Mouse (Mus musculus) forebrain, embryonic 14.5 days (tissue): Measurements from ENCODE around the gene Pcdh11x. TPM values are rescaled to one million over a fixed set of nuclear protein-coding genes. Genes with fewer than 3 reads are reported as not detected.
"Not testable (repeated sequence)": the region's sequence is repeated elsewhere in the genome, so short reads cannot be mapped to it uniquely, and the experiment has no call there.

ENCODE experiments used
- ATAC-seq: fragments of 200-750 bp; cut with Nextera tagmentation; 2 replicates; pipeline ENCODE4 v1.8.0; 2017; ENCODE audit warnings: mild to moderate bottlenecking, moderate library complexity
- DNase-seq: peaks from one replicate; pipeline ENCODE4 v3.0.0-alpha.2; 2015; ENCODE audit warnings: low spot score
- H3K27ac ChIP-seq: fragments of 300-500 bp; sonication (generic); 2 replicates; pipeline ENCODE4 v1.5.1; 2014; ENCODE audit warnings: low read depth, mild to moderate bottlenecking, control low read depth, low read length, moderate library complexity
- H3K27me3 ChIP-seq: fragments of 300-500 bp; sonication (generic); replicated peaks from 2 replicates; pipeline ENCODE4 v1.6.1; 2014; ENCODE audit warnings: low read length, control low read depth, mixed read lengths; ENCODE audit not compliant: control insufficient read depth, insufficient read depth
- H3K36me3 ChIP-seq: fragments of 300-500 bp; sonication (generic); 2 replicates; pipeline ENCODE4 v1.6.1; 2014; ENCODE audit warnings: low read length, control low read depth; ENCODE audit not compliant: control insufficient read depth, insufficient read depth
- H3K4me1 ChIP-seq: fragments of 300-500 bp; sonication (generic); 2 replicates; pipeline ENCODE4 v1.6.1; 2014; ENCODE audit warnings: antibody characterized with exemption, low read length, control low read depth; ENCODE audit not compliant: control insufficient read depth, insufficient read depth
- H3K4me2 ChIP-seq: fragments of 300-500 bp; sonication (generic); 2 replicates; pipeline ENCODE4 v1.6.1; 2014; ENCODE audit warnings: mild to moderate bottlenecking, control low read depth, low read length
- H3K4me3 ChIP-seq: fragments of 300-500 bp; sonication (generic); 2 replicates; pipeline ENCODE4 v1.5.1; 2014; ENCODE audit warnings: low read depth, low read length, control low read depth
- H3K9ac ChIP-seq: fragments of 300-500 bp; sonication (generic); 2 replicates; pipeline ENCODE4 v1.6.1; 2014; ENCODE audit warnings: mild to moderate bottlenecking, low read length, control low read depth, moderate library complexity
- H3K9me3 ChIP-seq: fragments of 300-500 bp; sonication (generic); replicated peaks from 2 replicates; pipeline ENCODE4 v1.6.1; 2016; ENCODE audit warnings: low read length, control low read depth, mixed read lengths; ENCODE audit not compliant: control insufficient read depth
- WGBS: fragments of 180-500 bp; shearing (Covaris S2); extraction: QIAGEN DNeasy Blood & Tissue Kit; methylation state at CpG from one replicate; pipeline ENCODE4 v1.1.7; 2014; 5-methylcytosine and 5-hydroxymethylcytosine counted together
- polyA plus RNA-seq: library from polyadenylated mRNA; unstranded; fragments of >200 nt; fragmentation: Nextera tagmentation; extraction: Ambion mirVana; gene quantifications from 2 replicates; pipeline ENCODE4 v1.2.1, GENCODE M21; 2014

Gene Pcdh11x
- polyA plus RNA-seq, 1 experiment from 2014 or later, result 13.9 TPM

DNA sequence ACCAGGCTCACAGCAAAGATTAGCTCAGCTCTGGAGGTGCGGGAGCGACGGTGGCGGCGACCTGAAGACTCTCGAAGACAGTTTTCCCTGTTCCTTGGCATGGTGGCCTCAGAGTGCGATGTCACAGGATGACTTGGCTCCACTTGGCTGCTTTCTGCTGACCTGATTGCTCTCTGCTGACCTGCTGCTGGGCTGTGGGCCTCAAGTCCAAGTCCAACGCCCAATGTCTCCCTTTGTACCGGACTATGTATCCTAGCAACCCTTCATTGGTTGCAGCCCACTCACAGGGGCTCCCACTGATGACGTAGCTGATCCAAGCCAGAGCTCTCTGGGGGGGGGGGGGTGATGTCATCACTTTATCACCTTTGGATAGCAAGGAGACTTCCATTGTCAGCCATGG, 22.9 kb downstream of the Pcdh11x start, which contains the start of gene H2afb3:
Gene H2afb3, minus strand, starts transcription at position 101 of the 400 bp plus-strand sequence.
- 89% methylated on average over 9 of the region's 10 CpGs for WGBS
- not testable (repeated sequence) for H3K4me1 ChIP-seq, H3K27me3 ChIP-seq, ATAC-seq, H3K4me2 ChIP-seq, H3K36me3 ChIP-seq, H3K9me3 ChIP-seq, H3K9ac ChIP-seq, H3K27ac ChIP-seq, DNase-seq, H3K4me3 ChIP-seq

DNA sequence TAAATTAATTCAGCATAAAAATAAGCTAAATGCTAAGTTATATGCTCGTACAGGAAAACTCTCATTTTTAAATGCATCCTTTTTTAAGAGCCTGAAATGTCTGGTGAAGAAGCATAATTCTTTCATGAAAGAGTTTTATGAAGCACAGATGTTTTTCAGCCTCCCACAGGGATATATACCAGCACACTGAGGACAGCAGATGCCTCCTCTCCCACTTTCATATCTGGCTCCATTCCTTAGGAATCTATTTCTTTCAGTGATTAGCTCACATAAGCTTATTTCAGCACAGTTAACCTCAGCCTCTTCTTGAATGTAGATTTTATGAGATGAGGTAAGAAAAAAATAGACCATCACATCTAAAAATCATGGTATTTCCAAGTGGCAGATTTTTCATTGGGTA, 176.2 kb downstream of the Pcdh11x start:
- H3K4me1 ChIP-seq, result no peaks in the 10 kb centered on the region
- H3K9me3 ChIP-seq, result no peaks in the 10 kb centered on the region
- no peaks in the 10 kb centered on the region for H3K27me3 ChIP-seq
- no peaks in the 10 kb centered on the region for H3K36me3 ChIP-seq
- no peak overlapping the region for H3K4me3 ChIP-seq
- no peak overlapping the region for H3K27ac ChIP-seq
- H3K4me2 ChIP-seq, result no peak overlapping the region
- 83% methylated on average over 1 of the region's 1 CpGs for WGBS
- ATAC-seq (no peak), DNase-seq (no peak)
- H3K9ac ChIP-seq, result no peak overlapping the region

DNA sequence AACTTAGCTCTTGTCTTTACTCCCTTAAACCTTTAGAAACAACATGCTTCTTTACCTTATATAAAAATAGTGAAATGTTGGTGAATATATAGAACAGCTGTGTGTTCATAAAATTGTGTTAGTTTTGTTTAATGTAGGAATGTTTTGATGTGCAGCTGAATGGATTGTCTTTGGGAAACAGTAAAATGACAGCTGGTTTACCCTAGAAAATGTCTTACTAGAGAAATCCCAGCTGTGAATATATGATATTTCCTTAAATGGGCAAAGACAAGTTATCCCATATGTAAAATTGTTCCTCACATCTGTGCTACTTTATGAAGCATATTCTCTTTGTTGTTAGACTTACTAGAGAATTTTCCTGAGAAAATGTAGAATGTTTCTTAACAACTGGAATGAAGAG, 196.4 kb downstream of the Pcdh11x start:
- no peaks in the 10 kb centered on the region for H3K9me3 ChIP-seq
- H3K27me3 ChIP-seq, result no peaks in the 10 kb centered on the region
- H3K4me3 ChIP-seq, result no peak overlapping the region
- DNase-seq (no peak), ATAC-seq (no peak)
- H3K9ac ChIP-seq, result no peak overlapping the region
- no peak overlapping the region for H3K27ac ChIP-seq
- H3K4me2 ChIP-seq, result no peak overlapping the region
- H3K36me3 ChIP-seq, result no peaks in the 10 kb centered on the region
- H3K4me1 ChIP-seq, result no peaks in the 10 kb centered on the region

DNA sequence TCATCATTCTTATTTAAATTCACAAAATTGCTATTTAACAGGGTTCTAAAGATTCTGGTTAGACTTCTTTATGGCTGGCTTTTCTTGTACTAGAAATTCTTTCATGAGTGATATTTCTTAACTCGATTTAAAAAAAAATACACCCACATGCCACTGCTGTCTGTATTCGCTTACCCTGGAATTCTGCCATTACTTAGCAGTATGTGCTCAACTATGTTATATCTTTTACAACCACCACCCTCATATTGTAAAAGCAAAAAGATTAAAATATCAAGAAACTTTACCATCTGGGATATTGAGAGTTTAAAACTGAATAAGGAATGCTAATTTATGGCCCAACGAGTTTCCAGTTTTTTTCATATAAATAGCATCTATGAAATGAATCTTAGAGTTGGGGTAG, 234.9 kb downstream of the Pcdh11x start:
- DNase-seq, result no peak
- Histone ChIP-seq H3K27ac (no peak overlapping the region), H3K36me3 (no peaks in the 10 kb centered on the region), H3K4me1 (no peaks in the 10 kb centered on the region), H3K9me3 (no peaks in the 10 kb centered on the region), H3K4me2 (no peak overlapping the region), H3K27me3 (no peaks in the 10 kb centered on the region), H3K9ac (no peak overlapping the region), H3K4me3 (no peak overlapping the region)
- no peak for ATAC-seq
- 84% methylated on average over 3 of the region's 3 CpGs for WGBS

DNA sequence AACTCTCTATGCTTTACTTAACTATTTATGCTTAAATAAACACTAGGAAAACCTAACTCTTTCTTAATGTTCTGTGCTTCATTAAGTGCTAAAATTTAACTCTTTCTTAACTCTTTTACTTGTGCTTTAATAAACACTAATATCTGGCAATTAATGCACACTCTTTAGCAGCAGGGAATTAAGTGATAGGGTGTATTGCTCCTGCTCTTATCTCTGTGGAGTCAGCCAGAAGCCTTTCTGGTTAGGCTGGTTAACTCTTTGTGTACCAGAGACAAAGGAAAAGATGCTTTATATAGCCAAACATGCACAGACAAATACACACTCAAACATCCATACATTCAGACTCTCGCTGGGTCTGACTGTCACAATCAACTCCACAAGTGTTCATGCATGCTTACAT, 309.2 kb downstream of the Pcdh11x start:
- WGBS, result 78% methylated on average over 1 of the region's 1 CpGs

DNA sequence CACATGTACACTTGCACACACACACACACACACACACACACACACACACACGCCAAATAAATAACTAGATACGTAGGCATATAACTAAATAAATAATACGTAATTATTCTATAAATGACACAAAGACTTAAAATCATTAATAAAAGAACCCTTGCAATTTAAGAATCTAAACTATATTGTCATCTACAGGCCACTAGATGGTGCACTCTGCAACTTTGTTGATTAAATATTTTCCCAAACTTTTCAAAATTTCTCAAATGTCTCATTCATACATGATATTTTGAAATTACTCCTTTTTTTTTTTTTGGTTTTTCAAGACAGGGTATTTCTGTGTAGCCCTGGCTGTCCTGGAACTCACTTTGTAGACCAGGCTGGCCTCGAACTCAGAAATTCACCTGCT, 328.4 kb downstream of the Pcdh11x start:
- Histone ChIP-seq H3K4me1 (no peaks in the 10 kb centered on the region), H3K4me3 (no peak overlapping the region), H3K36me3 (no peaks in the 10 kb centered on the region), H3K27me3 (no peaks in the 10 kb centered on the region), H3K9ac (no peak overlapping the region), H3K9me3 (no peaks in the 10 kb centered on the region), H3K4me2 (no peak overlapping the region), H3K27ac (no peak overlapping the region)
- WGBS, result 58% methylated on average over 4 of the region's 4 CpGs
- ATAC-seq (no peak), DNase-seq (no peak)

More for the DNA sequence above, 309.2 kb downstream of the Pcdh11x start:
- Histone ChIP-seq H3K27me3 (no peaks in the 10 kb centered on the region), H3K9ac (no peak overlapping the region), H3K4me1 (no peaks in the 10 kb centered on the region), H3K4me2 (no peak overlapping the region), H3K27ac (no peak overlapping the region), H3K4me3 (no peak overlapping the region), H3K36me3 (no peaks in the 10 kb centered on the region), H3K9me3 (no peaks in the 10 kb centered on the region)
- DNase-seq, result no peak
- no peak for ATAC-seq

DNA sequence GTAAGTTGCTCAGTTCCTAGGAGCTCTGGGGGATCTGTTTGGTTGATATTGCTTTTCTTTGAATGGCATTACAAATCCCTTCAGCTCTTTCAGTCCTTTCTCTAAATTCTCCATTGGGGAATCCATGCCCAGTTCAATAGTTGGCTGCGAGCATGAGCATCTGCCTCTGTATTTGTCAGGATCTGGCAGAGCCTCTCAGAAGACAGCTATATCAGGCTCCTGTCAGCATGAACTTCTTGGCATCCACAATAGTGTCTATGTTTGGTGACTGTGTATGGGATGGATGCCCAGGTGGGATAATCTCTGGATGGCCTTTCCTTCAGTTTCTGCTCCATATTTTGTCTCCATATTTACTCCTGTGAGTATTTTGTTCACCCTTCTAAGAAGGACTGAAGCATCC, 380.2 kb downstream of the Pcdh11x start:
- WGBS, result 92% methylated on average over 1 of the region's 1 CpGs
- not testable (repeated sequence) for H3K9ac ChIP-seq, H3K36me3 ChIP-seq, H3K9me3 ChIP-seq, H3K4me1 ChIP-seq, H3K27me3 ChIP-seq, H3K4me3 ChIP-seq, DNase-seq, H3K4me2 ChIP-seq, H3K27ac ChIP-seq, ATAC-seq

DNA sequence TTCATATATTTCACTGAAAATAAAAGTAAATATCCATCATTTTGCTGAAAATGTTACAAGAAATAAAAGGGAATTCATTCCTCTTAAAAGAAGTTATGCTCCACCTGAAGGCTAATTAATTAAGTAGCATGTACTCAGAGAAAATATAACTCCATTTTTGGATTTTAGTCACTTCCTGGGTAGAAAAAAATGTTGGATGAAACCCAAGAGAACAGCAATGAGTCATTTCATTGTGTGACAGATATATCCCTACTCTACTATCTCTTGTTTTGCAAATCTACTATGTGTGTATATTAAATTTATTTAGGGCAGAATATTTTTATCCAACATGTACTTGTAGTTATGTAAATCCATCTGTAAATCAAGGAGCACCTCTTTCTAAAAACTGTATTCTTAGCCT, 444.1 kb downstream of the Pcdh11x start:
- DNase-seq (no peak), ATAC-seq (no peak)
- no peaks in the 10 kb centered on the region for H3K36me3 ChIP-seq
- H3K9ac ChIP-seq, result no peak overlapping the region
- no peak overlapping the region for H3K27ac ChIP-seq
- no peaks in the 10 kb centered on the region for H3K27me3 ChIP-seq
- no peak overlapping the region for H3K4me2 ChIP-seq
- H3K4me3 ChIP-seq, result no peak overlapping the region
- H3K4me1 ChIP-seq, result no peaks in the 10 kb centered on the region
- H3K9me3 ChIP-seq, result no peaks in the 10 kb centered on the region

DNA sequence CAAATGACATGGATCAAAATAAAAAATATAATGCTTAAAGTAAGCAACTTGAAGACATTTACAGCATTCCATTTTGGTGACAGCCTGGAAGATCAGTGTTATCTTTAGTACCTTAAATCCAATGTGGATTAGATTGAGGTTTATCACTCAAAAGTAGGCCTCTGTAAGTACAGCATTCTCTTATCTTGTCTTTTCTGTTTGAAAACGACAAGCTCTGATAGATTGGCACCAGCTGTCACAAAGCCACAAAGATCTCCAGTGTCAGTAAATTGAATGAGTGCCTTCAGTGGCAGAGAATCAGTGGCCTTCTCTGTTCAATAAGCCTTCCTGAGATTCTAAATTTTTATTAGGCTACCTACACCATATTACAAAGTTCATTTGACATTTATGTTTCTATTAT, 445.7 kb downstream of the Pcdh11x start:
- Histone ChIP-seq H3K4me1 (no peaks in the 10 kb centered on the region), H3K9ac (no peak overlapping the region), H3K9me3 (no peaks in the 10 kb centered on the region), H3K4me2 (no peak overlapping the region), H3K36me3 (no peaks in the 10 kb centered on the region), H3K4me3 (no peak overlapping the region), H3K27ac (no peak overlapping the region), H3K27me3 (no peaks in the 10 kb centered on the region)
- no peak for ATAC-seq
- 46% methylated on average over 1 of the region's 1 CpGs for WGBS
- DNase-seq, result no peak

DNA sequence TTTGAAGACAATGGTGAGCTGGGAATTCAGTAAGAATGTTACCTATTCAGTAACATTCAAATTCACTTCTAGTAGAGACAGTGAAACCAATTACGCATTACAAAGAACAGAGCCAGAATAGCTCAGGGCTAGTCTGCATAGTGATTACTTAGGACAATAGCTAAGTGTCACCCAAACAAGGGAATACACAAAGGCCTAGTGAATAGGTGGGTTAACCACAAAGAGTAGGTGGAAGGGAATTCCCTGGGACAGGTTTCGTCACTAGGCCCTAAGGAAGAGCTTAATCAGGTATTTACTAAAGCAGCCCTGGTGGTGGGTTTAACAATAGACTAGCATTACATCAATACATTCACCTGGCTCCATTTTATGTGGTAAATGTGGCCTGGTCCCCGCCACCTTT, 654.5 kb downstream of the Pcdh11x start:
- Histone ChIP-seq H3K4me2 (no peak overlapping the region), H3K9ac (no peak overlapping the region), H3K4me3 (no peak overlapping the region), H3K9me3 (no peaks in the 10 kb centered on the region), H3K27me3 (no peaks in the 10 kb centered on the region), H3K4me1 (no peaks in the 10 kb centered on the region), H3K36me3 (no peaks in the 10 kb centered on the region), H3K27ac (no peak overlapping the region)
- DNase-seq, result no peak
- no peak for ATAC-seq
- 69% methylated on average over 3 of the region's 3 CpGs for WGBS
